Mouse (Mus musculus) bone marrow macrophage, adult 2 months (primary cell): ENCODE data around the gene Tsen2.

Experiments
- CTCF ChIP-seq: IDR thresholded peaks from 2 replicates; pipeline ENCODE4 v1.5.1; 2012; ENCODE audit warnings: low read depth, mild to moderate bottlenecking, low read length, moderate library complexity
- POLR2A ChIP-seq: IDR thresholded peaks from 2 replicates; pipeline ENCODE4 v1.6.1; 2012; ENCODE audit warnings: mild to moderate bottlenecking, low read depth, low read length, borderline replicate concordance

DNA sequence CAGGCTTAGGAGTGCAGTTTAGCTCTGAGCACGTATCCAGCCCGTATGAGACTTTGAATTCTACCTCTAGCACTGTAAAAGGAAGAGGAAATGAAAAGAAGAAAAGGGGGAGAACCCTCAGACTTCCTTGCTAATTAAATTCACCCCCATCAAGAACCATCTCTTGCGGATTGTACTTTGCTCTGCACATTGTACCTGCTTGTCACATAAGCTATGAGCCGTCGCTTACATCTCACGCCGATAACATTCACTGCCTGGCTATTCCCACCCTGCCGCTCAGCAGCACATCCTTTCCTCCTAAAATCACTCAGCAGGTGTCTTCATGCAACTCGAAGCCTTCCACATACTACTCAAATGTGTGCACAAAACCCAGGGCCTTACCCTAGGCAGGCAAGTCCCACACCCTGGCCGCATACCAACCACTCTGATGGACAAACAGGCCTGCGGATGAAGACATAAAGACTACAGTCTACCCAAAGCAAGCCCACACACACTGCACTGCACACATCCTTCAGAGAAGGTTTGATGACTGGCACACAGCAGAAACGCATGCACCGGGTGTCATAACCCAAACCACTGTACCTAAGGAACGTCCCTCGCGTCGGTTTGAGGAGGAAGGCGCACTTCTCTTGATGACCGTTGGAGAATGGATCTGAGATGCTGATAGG, 47.4 kb downstream of the Tsen2 start:
- TF ChIP-seq CTCF: no peak
- no peak for TF ChIP-seq POLR2A
